Mouse (Mus musculus): ENCODE measurements at regions not wholly inside any gene's neighbourhood (a gene's known extent, or its start where the extent isn't known, plus 50 kb on each side); places are given as distances from the start of the nearest gene placed in this dataset.

DNA sequence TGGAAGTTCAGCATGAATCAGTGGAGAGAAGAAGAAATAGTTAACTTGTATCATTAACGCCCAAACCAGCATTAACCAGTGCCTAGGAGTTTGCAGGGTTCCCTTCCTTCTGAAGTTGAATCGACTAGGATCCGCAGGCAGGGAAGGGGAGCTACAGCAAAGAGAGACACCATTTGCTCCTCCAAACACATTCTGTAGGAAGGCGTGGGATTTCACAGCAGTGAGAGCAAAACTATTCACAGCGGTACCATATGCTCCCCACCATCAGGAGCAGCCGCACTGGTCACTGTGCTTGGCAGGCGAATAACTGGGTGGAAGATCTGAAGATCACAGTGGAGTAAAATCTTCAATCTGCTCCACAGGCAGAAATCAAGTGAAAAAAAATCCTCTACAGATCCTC lies 610.3 kb downstream of the Lmo4 start:
- 43% methylated on average over 7 of the region's 7 CpGs for WGBS

GRCm38 (mm10) chr3:143586653-143587052 lies 618.4 kb downstream of the Lmo4 start:
- H3K4me2 ChIP-seq (replicated peaks), result no peak overlapping the region
- no peak for ATAC-seq (ENCODE audit: low FRiP score, low read depth)
- no peaks in the 10 kb centered on the region for H3K27me3 ChIP-seq
- no peaks in the 10 kb centered on the region for H3K9me3 ChIP-seq
- H3K36me3 ChIP-seq, result no peaks in the 10 kb centered on the region
- no peak overlapping the region for H3K27ac ChIP-seq
- 78% methylated on average over 5 of the region's 5 CpGs for WGBS
- no peak overlapping the region for H3K4me3 ChIP-seq
- no peak overlapping the region for H3K9ac ChIP-seq
- no peaks in the 10 kb centered on the region; the same call in 1 of the 2 replicates for H3K4me1 ChIP-seq

More for the DNA sequence above, 610.3 kb downstream of the Lmo4 start:
- no peak overlapping the region for H3K4me2 ChIP-seq (replicated peaks)
- no peak for ATAC-seq (ENCODE audit: low FRiP score, low read depth)
- H3K9me3 ChIP-seq, result no peaks in the 10 kb centered on the region
- H3K27me3 ChIP-seq, result peaks cover 33% of the 10 kb centered on the region
- no peak overlapping the region for H3K4me3 ChIP-seq
- H3K9ac ChIP-seq, result no peak overlapping the region
- H3K4me1 ChIP-seq, result peaks cover 16% of the 10 kb centered on the region
- no peaks in the 10 kb centered on the region for H3K36me3 ChIP-seq
- no peak overlapping the region for H3K27ac ChIP-seq

DNA sequence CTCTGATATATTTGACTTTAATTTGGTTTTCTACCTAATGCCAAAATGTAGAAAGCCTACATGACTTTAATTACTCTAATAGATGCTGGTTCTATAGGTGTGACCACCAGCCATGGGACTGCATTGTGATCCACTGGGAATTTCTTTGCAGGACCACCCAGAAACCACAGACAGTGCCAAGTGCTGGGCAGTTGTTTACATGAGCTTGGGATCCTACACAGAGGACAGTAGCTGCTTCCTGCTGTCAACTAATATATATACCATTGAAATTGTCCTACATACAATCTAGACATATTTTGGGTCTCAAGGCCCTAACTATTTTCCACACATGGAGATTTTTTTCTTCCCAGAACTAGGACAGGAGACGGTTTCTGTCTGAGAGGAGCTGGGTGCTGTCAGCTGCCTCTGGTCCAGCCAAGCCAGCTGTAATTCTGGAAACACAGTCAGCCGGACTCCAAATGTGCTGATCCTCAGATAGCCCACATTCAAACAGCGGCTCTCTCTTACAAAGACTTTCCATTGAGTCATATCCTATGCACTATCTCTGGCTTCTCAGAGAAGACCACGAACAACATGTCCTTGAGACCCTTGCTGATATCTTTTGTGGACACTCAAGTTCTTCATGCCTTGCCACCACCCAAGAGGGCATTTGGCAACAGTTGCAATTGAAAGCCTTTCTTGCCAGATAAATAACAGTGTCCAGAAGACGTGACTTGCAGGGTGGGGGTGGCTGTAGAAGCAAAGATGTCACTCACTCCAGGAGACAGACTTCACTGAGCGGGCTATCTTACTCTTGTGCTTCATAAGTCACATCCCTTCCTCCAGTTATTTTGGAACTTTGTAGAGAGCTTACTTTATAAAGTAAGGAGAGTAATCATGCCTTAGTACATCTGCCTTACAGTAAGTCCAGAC lies 620.1 kb downstream of the Lmo4 start:
- Histone ChIP-seq H3K4me1 (no peaks in the 10 kb centered on the region; the same call in 1 of the 2 replicates), H3K27ac (no peak overlapping the region), H3K36me3 (no peaks in the 10 kb centered on the region), H3K9me3 (no peaks in the 10 kb centered on the region), H3K4me2 (replicated peaks) (no peak overlapping the region), H3K9ac (no peak overlapping the region), H3K4me3 (no peak overlapping the region), H3K27me3 (no peaks in the 10 kb centered on the region)
- ATAC-seq (ENCODE audit: low FRiP score, low read depth), result no peak
- 87% methylated on average over 6 of the region's 6 CpGs for WGBS

DNA sequence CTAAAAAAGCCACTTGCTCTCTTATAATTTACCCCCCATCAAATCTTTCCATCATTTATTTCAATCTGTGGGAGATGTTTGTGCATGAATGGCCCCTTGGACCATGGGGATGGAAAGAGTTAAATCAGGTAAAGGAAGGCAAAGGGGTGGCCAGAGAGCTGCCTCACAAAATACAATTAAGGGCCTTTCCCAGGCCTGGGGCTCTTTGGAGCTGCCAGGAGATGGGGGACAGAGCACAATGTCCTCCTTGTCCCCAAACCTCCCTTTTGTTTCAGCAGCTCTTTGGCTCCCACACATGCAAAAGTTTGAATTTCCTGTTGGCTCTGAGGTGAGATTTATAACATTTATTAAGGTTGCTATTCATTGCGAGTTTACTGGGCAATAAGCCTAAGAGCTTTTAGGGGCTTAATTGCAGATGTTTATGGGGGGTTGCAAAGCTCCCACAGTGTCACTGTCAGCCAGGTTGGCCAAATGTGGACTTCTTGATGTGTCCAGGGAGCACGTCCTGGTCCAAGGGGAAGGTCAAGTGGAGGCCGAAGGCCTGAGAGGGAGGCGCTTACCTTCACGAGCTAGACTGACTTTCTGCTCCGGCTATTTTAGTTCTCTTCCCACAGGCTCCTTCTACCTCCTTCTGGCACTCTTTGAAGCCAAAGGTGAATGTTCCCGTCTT lies 628.5 kb downstream of the Lmo4 start:
- Histone ChIP-seq H3K9me3 (no peaks in the 10 kb centered on the region), H3K27me3 (no peaks in the 10 kb centered on the region), H3K4me1 (peaks cover 25% of the 10 kb centered on the region), H3K36me3 (no peaks in the 10 kb centered on the region), H3K27ac (no peak overlapping the region), H3K9ac (no peak overlapping the region), H3K4me2 (replicated peaks) (no peak overlapping the region), H3K4me3 (no peak overlapping the region)
- ATAC-seq (ENCODE audit: low FRiP score, low read depth), result peak; percentile 36; the same call in 1 of the 2 replicates
- 37% methylated on average over 7 of the region's 7 CpGs for WGBS

- Histone ChIP-seq H3K4me2 (replicated peaks) (no peak overlapping the region), H3K9ac (no peak overlapping the region), H3K27ac (no peak overlapping the region), H3K27me3 (no peaks in the 10 kb centered on the region), H3K36me3 (no peaks in the 10 kb centered on the region), H3K9me3 (no peaks in the 10 kb centered on the region), H3K4me3 (no peak overlapping the region), H3K4me1 (peaks cover 25% of the 10 kb centered on the region)
- 63% methylated on average over 8 of the region's 8 CpGs for WGBS
- ATAC-seq (ENCODE audit: low FRiP score, low read depth), result no peak; the same call in 1 of the 2 replicates
Measured at GRCm38 (mm10) chr3:143575737-143576136, 629.3 kb downstream of the Lmo4 start.

- Histone ChIP-seq H3K9ac (no peak overlapping the region), H3K27ac (no peak overlapping the region), H3K9me3 (no peaks in the 10 kb centered on the region), H3K36me3 (no peaks in the 10 kb centered on the region), H3K4me1 (peaks cover 25% of the 10 kb centered on the region), H3K27me3 (no peaks in the 10 kb centered on the region), H3K4me2 (replicated peaks) (no peak overlapping the region), H3K4me3 (no peak overlapping the region)
- ATAC-seq (ENCODE audit: low FRiP score, low read depth), result no peak
- 37% methylated on average over 10 of the region's 10 CpGs for WGBS
Measured at GRCm38 (mm10) chr3:143574035-143574864, 630.8 kb downstream of the Lmo4 start.

GRCm38 (mm10) chr3:143569930-143570329 lies 635.1 kb downstream of the Lmo4 start:
- Histone ChIP-seq H3K9me3 (no peaks in the 10 kb centered on the region), H3K4me1 (peaks cover 9% of the 10 kb centered on the region), H3K4me3 (no peak overlapping the region), H3K9ac (no peak overlapping the region), H3K27me3 (no peaks in the 10 kb centered on the region), H3K27ac (no peak overlapping the region), H3K36me3 (no peaks in the 10 kb centered on the region), H3K4me2 (replicated peaks) (no peak overlapping the region)
- 42% methylated on average over 6 of the region's 6 CpGs for WGBS
- ATAC-seq (ENCODE audit: low FRiP score, low read depth), result no peak; the same call in 1 of the 2 replicates

DNA sequence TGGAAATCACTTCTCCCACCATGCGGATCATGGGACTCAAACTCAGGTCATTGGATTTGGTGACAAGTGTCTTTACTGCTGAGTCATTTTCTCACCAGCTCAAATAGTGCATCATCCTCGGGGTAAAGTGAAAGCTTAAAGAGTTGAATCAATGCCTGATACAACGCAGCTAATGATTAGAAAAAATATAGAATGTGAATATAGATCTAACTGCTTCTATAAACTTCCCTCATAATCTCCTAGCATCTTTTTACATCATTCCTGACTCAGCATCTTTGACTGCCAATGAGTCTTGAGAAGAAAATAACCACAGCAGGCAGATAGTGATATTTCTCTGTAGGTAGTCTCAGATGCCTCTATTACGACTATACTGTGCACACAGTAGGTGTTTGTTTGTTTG lies 640.0 kb downstream of the Lmo4 start:
- Histone ChIP-seq H3K9me3 (no peaks in the 10 kb centered on the region), H3K36me3 (no peaks in the 10 kb centered on the region), H3K27ac (no peak overlapping the region), H3K4me3 (no peak overlapping the region), H3K27me3 (no peaks in the 10 kb centered on the region), H3K4me2 (replicated peaks) (no peak overlapping the region), H3K4me1 (no peaks in the 10 kb centered on the region), H3K9ac (no peak overlapping the region)
- WGBS, result 91% methylated on average over 4 of the region's 4 CpGs
- no peak for ATAC-seq (ENCODE audit: low FRiP score, low read depth)

- H3K9me3 ChIP-seq, result no peaks in the 10 kb centered on the region
- WGBS, result 63% methylated on average over 3 of the region's 3 CpGs
- H3K4me1 ChIP-seq, result no peaks in the 10 kb centered on the region
- H3K27ac ChIP-seq, result no peak overlapping the region
- H3K4me2 ChIP-seq (replicated peaks), result no peak overlapping the region
- H3K4me3 ChIP-seq, result no peak overlapping the region
- H3K36me3 ChIP-seq, result no peaks in the 10 kb centered on the region
- H3K27me3 ChIP-seq, result no peaks in the 10 kb centered on the region
- no peak for ATAC-seq (ENCODE audit: low FRiP score, low read depth)
- no peak overlapping the region for H3K9ac ChIP-seq
Measured at GRCm38 (mm10) chr3:143542811-143543210, 661.0 kb upstream of the Pkn2 start.

GRCm38 (mm10) chr3:143527982-143528381 lies 646.2 kb upstream of the Pkn2 start:
- no peak for ATAC-seq (ENCODE audit: low FRiP score, low read depth)
- Histone ChIP-seq H3K36me3 (no peaks in the 10 kb centered on the region), H3K4me2 (replicated peaks) (no peak overlapping the region), H3K9me3 (no peaks in the 10 kb centered on the region), H3K27me3 (no peaks in the 10 kb centered on the region), H3K27ac (no peak overlapping the region), H3K4me3 (no peak overlapping the region), H3K4me1 (no peaks in the 10 kb centered on the region), H3K9ac (no peak overlapping the region)
- 43% methylated on average over 4 of the region's 4 CpGs for WGBS

DNA sequence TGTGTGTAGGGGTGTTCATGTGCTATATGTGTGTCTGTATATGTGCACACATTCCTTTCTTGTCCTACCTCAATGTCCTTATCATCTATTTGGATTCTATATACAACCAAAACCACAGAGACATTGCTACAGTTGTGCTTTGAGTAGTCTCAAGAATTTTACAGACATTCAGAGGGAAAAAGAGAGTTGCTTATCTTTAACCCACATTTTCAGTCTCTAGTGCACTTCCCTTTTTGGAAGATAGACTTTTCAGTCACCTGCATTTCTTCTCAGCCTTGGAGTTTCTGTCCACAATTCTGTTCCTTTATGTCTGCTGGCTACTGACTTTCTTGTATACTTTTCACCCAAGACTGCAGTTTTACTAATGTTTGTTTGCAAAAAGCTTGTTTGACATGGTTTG lies 645.5 kb upstream of the Pkn2 start:
- Histone ChIP-seq H3K36me3 (no peaks in the 10 kb centered on the region), H3K9ac (no peak overlapping the region), H3K4me1 (no peaks in the 10 kb centered on the region), H3K9me3 (no peaks in the 10 kb centered on the region), H3K27me3 (no peaks in the 10 kb centered on the region), H3K4me3 (no peak overlapping the region), H3K4me2 (replicated peaks) (no peak overlapping the region), H3K27ac (no peak overlapping the region)
- ATAC-seq (ENCODE audit: low FRiP score, low read depth), result no peak
